Mouse (Mus musculus): ENCODE measurements at regions not wholly inside any gene's neighbourhood (a gene's known extent, or its start where the extent isn't known, plus 50 kb on each side); places are given as distances from the start of the nearest gene placed in this dataset.

- TF ChIP-seq CTCF (IDR thresholded peaks at IDR 0.05; ENCODE audit: insufficient read depth, low read depth, low read length) (no peak), POLR2A (IDR thresholded peaks at IDR 0.05; ENCODE audit: insufficient read depth, low read depth, low read length) (no peak)
Observed at GRCm38 (mm10) chr8:15190708-15191107, 144.8 kb upstream of the BB014433 start.

All from olfactory bulb, adult 2 months (tissue).